Mouse (Mus musculus) MEL (cell line): ENCODE measurements around the gene Plau. TPM values are rescaled to one million over a fixed set of nuclear protein-coding genes. Genes with fewer than 3 reads are reported as not detected.

Experiments used
- DNase-seq: peaks from one replicate; pipeline ENCODE4 v3.0.0; 2011; ENCODE audit warnings: low read depth, low spot score
- H3K27ac ChIP-seq: 2 replicates; pipeline ENCODE4 v1.5.1; 2012; ENCODE audit warnings: low read depth, mild to moderate bottlenecking, control low read depth, low read length, moderate library complexity; ENCODE audit not compliant: control insufficient read depth
- H3K27me3 ChIP-seq, 2 experiments: fragments of 150-350 bp in 1 of 2; sonication (generic) in 1 of 2; 2 replicates each; pipeline ENCODE4 v1.6.1; 2012; ENCODE audit warnings: low read length in 2 of 2, mild to moderate bottlenecking in 2 of 2, improper control_type of control experiment in 1 of 2, moderate library complexity in 1 of 2; ENCODE audit not compliant: insufficient read depth in 2 of 2, control insufficient read depth in 1 of 2
- H3K36me3 ChIP-seq, 2 experiments: 2 replicates each; pipeline ENCODE4 v1.6.1; 2012 to 2014; ENCODE audit warnings: low read length in 2 of 2, improper control_type of control experiment in 1 of 2, inconsistent platforms in 1 of 2, mild to moderate bottlenecking in 1 of 2; ENCODE audit not compliant: insufficient read depth in 2 of 2, control insufficient read depth in 1 of 2
- H3K4me1 ChIP-seq, 2 experiments: fragments of 150-350 bp in 1 of 2; sonication (generic) in 1 of 2; 2 replicates each; pipeline ENCODE4 v1.6.1; 2012; ENCODE audit warnings: low read length in 2 of 2, improper control_type of control experiment in 1 of 2, mild to moderate bottlenecking in 1 of 2; ENCODE audit not compliant: insufficient read depth in 2 of 2, control insufficient read depth in 1 of 2
- H3K4me3 ChIP-seq, 2 experiments: fragments of 150-350 bp in 1 of 2; sonication (generic) in 1 of 2; 2 replicates each; pipeline ENCODE4 v1.5.1; 2012; ENCODE audit warnings: low read depth in 2 of 2, low read length in 2 of 2, mild to moderate bottlenecking in 2 of 2, moderate library complexity in 2 of 2, control low read depth in 1 of 2, improper control_type of control experiment in 1 of 2; ENCODE audit not compliant: control insufficient read depth in 1 of 2, insufficient read depth in 1 of 2
- H3K79me2 ChIP-seq: 2 replicates; pipeline ENCODE4 v1.6.1; 2012; ENCODE audit warnings: mild to moderate bottlenecking, low read length, moderate library complexity; ENCODE audit not compliant: control insufficient read depth, poor library complexity, insufficient read depth
- H3K9ac ChIP-seq: 2 replicates; pipeline ENCODE4 v1.6.1; 2012; ENCODE audit warnings: low read depth, mild to moderate bottlenecking, control low read depth, low read length, moderate library complexity; ENCODE audit not compliant: control insufficient read depth, poor library complexity, severe bottlenecking
- H3K9me3 ChIP-seq: fragments of 150-350 bp; sonication (generic); replicated peaks from 2 replicates; pipeline ENCODE4 v1.6.1; 2012; ENCODE audit warnings: mild to moderate bottlenecking, low read length, improper control_type of control experiment, moderate library complexity; ENCODE audit not compliant: insufficient read depth
- ETS1 ChIP-seq: IDR thresholded peaks from 2 replicates; pipeline ENCODE4 v1.6.1; 2012; ENCODE audit warnings: low read depth, mild to moderate bottlenecking, inconsistent platforms, low read length, improper control_type of control experiment, moderate library complexity
- MAFK ChIP-seq: IDR thresholded peaks from 2 replicates; pipeline ENCODE4 v1.6.1; 2011; ENCODE audit warnings: low read depth, mild to moderate bottlenecking, low read length, improper control_type of control experiment, borderline replicate concordance
- MEF2A ChIP-seq: IDR thresholded peaks from 2 replicates; pipeline ENCODE4 v1.6.1; 2014; ENCODE audit warnings: low read depth, mild to moderate bottlenecking, inconsistent platforms, low read length, improper control_type of control experiment; ENCODE audit not compliant: poor library complexity, insufficient replicate concordance, severe bottlenecking; ENCODE audit errors: extremely low read depth
- MXI1 ChIP-seq: IDR thresholded peaks from 2 replicates; pipeline ENCODE4 v1.6.1; 2011; ENCODE audit warnings: mild to moderate bottlenecking, low read depth, low read length, improper control_type of control experiment
- MYC ChIP-seq: IDR thresholded peaks from 2 replicates; pipeline ENCODE4 v1.6.1; 2011; ENCODE audit warnings: low read depth, mild to moderate bottlenecking, low read length, improper control_type of control experiment, moderate library complexity
- POLR2AphosphoS5 ChIP-seq: IDR thresholded peaks from 2 replicates; pipeline ENCODE4 v1.6.1; 2012; ENCODE audit warnings: low read depth, borderline replicate concordance, mild to moderate bottlenecking, inconsistent platforms, low read length, moderate library complexity, mixed read lengths
- RAD21 ChIP-seq: IDR thresholded peaks from 2 replicates; pipeline ENCODE4 v1.6.1; 2011; ENCODE audit warnings: mild to moderate bottlenecking, low read depth, low read length, improper control_type of control experiment
- TBP ChIP-seq: IDR thresholded peaks from 2 replicates; pipeline ENCODE4 v1.8.0; 2011; ENCODE audit warnings: low read depth, low read length, improper control_type of control experiment
- USF1 ChIP-seq: IDR thresholded peaks from 2 replicates; pipeline ENCODE4 v1.6.1; 2014; ENCODE audit warnings: low read depth, mild to moderate bottlenecking, inconsistent platforms, low read length, improper control_type of control experiment, moderate library complexity
- ZC3H11A ChIP-seq: IDR thresholded peaks from 2 replicates; pipeline ENCODE4 v1.6.1; 2012; ENCODE audit warnings: low read depth, mild to moderate bottlenecking, inconsistent platforms, low read length, improper control_type of control experiment
- ZNF384 ChIP-seq: IDR thresholded peaks from 2 replicates; pipeline ENCODE4 v1.6.1; 2012; ENCODE audit warnings: low read depth, mild to moderate bottlenecking, inconsistent platforms, low read length, improper control_type of control experiment
- polyA plus RNA-seq, 2 experiments: library from polyadenylated mRNA; stranded (reverse) in 1 of 2; unstranded in 1 of 2; fragments of >175 nt in 1 of 2; fragments of >200 nt in 1 of 2; gene quantifications; 2 replicates each; pipeline versions ENCODE4 v1.2.1 to v1.2.4; 2012; ENCODE audit warnings: low replicate concordance in 2 of 2, low read depth in 1 of 2; ENCODE audit not compliant: insufficient read length in 2 of 2, insufficient read depth in 1 of 2, missing spikeins in 1 of 2
- total RNA-seq: library from RNA; depleted of rRNA; stranded (reverse); fragments of 300-350 nt; gene quantifications from 2 replicates; pipeline ENCODE4 v1.2.3, GENCODE M21; 2012

The Plau gene
- total and polyA plus RNA-seq, 3 experiments, result 0.04 TPM; not detected in 2

GRCm38 (mm10) chr14:20829523-20830366, 6.7 kb upstream of the Plau start:
- Histone ChIP-seq H3K4me3 (peak overlapping the region in 1 of 2 experiments; percentile 52; a peak in 2 of 4 replicates), H3K9ac (0 out of 2 replicates have a peak overlapping the region, but pooled peaks have one; percentile 7), H3K4me1 (peaks cover 2 to 8% of the 10 kb centered on the region in 2 experiments; a peak in 3 of 4 replicates)

GRCm38 (mm10) chr14:20831141-20831910, 5.1 kb upstream of the Plau start:
- Histone ChIP-seq H3K79me2 (no peaks in the 10 kb centered on the region), H3K4me1 (peaks cover 2 to 8% of the 10 kb centered on the region in 2 experiments; a peak in 3 of 4 replicates), H3K27ac (no peak overlapping the region), H3K4me3 (no peak overlapping the region), H3K9me3 (no peaks in the 10 kb centered on the region), H3K9ac (no peak overlapping the region), H3K36me3 (peaks cover 0 to 4% of the 10 kb centered on the region in 2 experiments; a peak in 1 of 4 replicates), H3K27me3 (peaks cover 1 to 19% of the 10 kb centered on the region in 2 experiments; a peak in 3 of 4 replicates)
- no peak for DNase-seq
- TF ChIP-seq ZC3H11A (no peak), POLR2AphosphoS5 (no peak), USF1 (no peak)

More at GRCm38 (mm10) chr14:20829523-20830366, 6.7 kb upstream of the Plau start:
- H3K9me3 ChIP-seq, result no peaks in the 10 kb centered on the region
- peak; percentile 74 for DNase-seq
- peaks cover 3 to 10% of the 10 kb centered on the region in 2 experiments for H3K27me3 ChIP-seq
- peaks cover 0 to 4% of the 10 kb centered on the region in 2 experiments; a peak in 1 of 4 replicates for H3K36me3 ChIP-seq
- TF ChIP-seq RAD21, result no peak
- TF ChIP-seq ETS1, result no peak
- no peak for TF ChIP-seq MXI1
- no peak for TF ChIP-seq MYC
- 0 out of 2 replicates have a peak, but pooled peaks have one; percentile 30 for TF ChIP-seq TBP
- TF ChIP-seq MAFK, result 0 out of 2 replicates have a peak, but pooled peaks have one; percentile 50
- TF ChIP-seq ZNF384, result peak; percentile 81
- TF ChIP-seq MEF2A, result no peak
- H3K27ac ChIP-seq, result no peak overlapping the region
- H3K79me2 ChIP-seq, result no peaks in the 10 kb centered on the region
